Mouse (Mus musculus) frontal cortex, adult (tissue): ENCODE results near the gene Pcx.

ENCODE experiments used
- ATAC-seq: cut with Nextera tagmentation; 2 replicates; pipeline ENCODE4 v1.9.2; 2017; ENCODE audit warnings: mild to moderate bottlenecking, moderate library complexity, mixed read lengths; ENCODE audit not compliant: low TSS enrichment

Pcx gene

DNA sequence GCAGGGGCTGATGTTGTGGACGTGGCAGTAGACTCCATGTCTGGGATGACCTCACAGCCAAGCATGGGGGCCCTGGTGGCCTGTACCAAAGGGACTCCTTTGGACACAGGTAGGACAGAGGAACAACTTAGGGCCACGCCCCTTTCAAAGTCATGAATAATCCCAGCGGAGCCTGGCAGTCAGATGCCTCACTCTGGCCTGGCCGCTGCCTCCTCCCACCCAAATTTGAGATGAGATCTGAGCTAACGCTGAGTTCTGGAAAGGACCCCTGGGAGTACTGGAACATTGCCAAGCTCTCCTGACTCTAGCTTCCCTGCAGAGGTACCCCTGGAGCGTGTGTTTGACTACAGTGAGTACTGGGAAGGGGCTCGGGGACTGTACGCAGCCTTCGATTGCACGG, 109.2 kb downstream of the Pcx start:
- ATAC-seq = no peak

DNA sequence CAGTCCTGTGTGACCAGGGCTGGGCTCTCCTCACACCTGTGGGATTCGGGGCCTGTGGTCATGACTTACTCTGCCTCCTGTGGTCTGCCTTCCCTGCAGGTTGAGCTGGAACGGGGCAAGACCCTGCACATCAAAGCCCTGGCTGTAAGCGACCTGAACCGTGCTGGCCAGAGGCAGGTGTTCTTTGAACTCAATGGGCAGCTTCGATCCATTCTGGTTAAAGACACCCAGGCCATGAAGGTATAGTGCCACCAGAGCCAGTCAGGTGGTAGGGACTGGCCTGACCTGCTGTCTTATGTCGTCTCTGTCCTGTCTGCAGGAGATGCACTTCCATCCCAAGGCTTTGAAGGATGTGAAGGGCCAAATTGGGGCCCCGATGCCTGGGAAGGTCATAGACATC, 110.4 kb downstream of the Pcx start:
- ATAC-seq = no peak

DNA sequence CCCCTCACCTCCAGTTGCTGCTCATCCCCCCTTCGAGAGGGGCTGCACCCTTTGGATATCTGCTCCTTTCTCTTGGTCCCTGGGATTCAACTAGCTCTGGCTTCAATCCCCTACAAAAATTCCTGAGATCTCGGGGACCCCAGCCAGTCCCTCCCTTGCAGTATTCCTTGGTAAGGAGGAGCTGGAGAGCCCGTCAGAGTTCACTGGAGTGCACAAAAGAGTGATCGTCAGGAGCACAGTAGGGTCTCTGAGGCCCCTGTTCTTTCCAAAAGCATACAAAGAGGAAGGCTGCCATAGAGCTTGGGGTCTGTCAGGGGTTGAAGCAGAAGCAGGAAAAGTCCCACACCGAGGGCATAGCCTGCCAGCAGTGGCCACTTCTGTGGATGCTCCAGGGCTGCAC, 112.5 kb downstream of the Pcx start:
- no peak for ATAC-seq

DNA sequence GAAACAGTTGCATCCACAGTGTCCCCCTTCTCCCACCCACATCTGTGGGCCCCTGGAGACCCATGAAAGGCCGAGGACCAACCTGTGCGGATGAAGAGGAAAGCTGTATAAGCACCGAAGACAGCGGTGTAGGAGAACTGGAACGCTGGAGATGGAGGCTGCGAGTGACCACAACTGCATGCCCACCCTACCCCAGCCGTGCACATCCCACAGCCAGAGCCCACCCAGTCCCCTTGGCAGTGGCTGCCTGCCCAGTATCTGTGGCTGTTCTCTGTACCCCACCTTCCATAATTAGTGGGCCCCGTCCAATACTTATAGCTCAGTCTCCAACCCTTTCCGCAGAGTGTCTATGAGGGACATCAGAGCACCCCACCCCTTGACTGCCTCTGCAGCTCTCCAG, 113.1 kb downstream of the Pcx start:
- ATAC-seq = no peak

DNA sequence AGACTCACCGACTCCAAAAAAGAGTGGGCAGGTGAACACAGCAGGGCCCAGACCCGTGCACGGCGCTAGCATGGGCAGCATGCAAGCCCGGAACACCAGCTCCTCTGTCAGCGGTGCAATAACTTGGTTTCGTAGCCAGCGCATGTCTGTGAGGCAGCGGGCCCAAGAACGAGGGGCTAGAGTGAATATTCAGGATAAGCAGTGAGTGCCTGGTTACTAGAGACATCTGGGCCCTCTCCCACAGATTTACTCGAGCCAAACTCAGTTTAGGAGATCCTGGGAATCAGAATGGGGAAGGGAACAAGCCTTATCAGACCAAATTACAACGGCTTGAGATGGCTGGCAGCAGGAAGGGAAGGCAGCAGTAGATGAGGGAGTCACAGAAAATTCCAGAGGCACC, 113.7 kb downstream of the Pcx start:
- no peak for ATAC-seq

DNA sequence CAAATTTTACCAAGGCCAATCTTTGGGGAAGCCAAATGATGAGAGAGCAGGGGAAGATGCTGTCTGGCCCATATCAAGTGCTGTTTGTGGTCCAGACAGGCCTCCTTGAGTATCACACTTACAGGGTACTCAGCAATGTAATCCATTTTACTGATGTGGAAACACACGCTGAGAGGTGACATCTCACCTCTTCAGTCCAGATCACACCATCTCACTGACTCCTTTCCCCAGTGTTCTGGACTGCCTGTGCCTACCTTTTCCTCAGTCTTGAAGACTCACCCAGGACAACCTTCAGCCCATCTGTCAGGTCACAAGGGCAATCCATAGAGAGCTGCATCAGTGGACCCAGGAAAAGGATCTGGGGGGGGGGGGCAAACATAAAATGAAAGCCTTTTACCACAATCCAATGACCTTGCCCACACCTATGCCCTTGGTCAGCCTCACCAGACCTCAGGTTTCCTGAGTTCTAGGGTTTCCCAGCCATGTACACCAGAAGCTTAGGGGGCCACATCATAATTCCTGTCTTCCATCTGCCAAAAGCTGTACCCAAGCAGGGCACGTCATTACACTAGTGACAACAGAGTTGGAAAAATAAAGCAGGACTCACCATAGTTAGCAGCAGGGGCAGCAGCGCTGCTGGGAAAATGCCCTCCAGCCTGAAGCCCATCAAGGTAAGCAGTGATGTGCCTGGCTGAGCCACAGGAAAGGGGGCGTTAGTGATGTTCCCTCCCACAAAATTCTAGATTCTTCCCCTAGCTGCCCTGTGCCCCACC, 114.3 kb downstream of the Pcx start:
- peak; percentile 4; the same call in 1 of the 2 replicates for ATAC-seq

DNA sequence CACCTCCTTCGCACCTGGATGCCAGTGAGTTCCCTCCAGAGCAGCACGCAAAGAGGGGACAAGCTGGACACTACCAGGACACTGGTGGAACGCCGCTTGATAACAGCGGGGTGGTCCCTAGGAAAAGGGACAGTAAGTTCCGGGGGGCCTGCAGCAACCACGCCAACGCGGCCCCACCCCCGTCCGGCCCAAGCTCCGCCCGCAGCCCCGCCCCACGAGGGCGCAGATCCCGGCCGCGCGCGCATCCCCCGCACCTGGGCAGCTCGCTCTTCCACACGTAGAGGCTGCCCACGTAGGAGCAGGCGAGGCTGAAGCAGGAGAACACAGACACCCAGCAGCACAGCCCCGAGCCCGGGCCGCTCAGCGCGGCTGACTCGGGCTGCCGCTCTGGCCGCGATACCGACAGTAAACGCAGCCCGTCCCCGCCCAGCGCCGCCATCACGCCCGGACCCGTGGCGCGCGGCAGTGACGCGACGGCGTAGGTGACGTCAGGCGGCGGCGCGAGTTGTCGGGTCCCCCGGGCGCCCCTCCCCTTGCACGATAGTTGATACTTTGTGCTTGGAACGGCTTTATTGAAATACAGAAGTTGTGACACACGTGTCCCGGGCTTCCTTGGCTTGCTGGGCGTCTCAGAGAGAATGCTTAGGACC, 115.0 kb downstream of the Pcx start, which contains the start of gene Rce1:
Rce1 (minus strand) TSS at position 463 of the 650 bp plus-strand sequence.
- ATAC-seq = peak; percentile 69

DNA sequence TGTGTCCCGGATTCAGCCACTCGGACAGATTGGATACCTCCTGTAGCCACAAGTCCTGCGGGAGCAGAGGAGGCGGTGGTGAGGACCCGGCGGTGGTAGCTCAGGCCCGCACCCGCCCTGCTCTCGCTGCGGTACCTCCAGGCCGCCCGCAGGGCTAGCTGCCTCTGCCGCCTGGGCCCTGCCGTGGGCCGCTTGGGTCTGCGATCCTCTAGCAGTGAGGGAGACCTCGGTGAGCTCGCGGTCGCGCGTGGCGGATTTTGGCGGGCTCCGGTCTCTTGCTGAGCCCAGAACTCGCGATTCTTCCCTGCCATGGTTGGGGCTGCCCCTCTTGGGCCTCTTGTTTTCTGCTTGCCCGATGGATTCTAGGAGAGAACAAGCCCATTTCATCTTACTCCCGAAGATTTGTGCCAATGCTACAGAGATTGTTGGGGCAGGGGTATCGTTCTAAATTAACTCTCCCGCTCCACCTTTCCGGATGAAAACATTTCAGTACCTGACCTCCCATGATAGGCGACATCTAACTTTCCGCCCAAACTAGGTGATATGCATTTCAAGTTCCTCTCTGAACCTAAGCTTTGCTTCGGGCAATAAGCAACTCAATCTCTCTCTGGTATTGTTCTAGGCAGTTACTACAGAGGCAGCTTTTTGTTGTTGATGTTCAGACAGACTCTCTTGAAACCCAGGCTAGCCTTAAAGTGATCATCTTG, 115.7 kb downstream of the Pcx start:
- peak; percentile 28; the same call in 1 of the 2 replicates for ATAC-seq

DNA sequence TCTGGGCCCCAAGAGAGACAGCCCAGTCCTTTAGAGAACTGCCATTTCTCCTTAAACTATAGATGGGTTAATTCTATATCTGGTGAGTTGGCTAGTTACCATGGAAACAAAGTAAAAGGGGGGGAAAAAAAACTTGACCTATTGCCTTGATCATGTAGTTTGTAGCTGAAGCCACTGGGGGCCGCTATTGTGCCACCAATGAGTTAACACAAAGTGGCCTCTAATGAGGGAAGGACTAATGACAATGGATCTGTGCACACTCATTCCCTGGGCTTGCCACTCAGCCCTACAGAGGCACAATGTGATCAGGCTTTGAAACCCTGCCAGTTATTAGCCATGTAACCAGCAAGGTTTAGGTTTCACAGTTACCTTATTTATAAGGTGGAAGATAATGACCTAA, 118.5 kb downstream of the Pcx start:
- ATAC-seq = no peak

DNA sequence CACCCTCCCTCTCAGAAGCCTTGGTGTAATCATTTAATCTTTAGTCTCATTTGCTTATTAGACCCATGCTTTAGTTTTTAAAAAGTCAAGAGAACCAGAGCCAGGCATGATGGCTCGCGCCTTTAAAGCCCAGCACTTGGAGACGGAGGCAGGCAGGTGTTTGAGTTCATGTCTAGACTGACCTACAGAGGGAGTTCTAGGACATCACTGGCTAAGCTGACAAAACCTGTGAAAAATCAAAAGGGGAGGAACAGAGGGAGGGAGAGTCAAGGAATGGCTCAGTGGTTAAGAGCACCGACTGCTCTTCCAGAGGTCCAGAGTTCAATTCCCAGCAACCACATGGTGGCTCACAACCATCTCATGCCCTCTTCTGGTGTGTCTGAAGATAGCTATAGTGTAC, 125.7 kb downstream of the Pcx start:
- no peak for ATAC-seq

DNA sequence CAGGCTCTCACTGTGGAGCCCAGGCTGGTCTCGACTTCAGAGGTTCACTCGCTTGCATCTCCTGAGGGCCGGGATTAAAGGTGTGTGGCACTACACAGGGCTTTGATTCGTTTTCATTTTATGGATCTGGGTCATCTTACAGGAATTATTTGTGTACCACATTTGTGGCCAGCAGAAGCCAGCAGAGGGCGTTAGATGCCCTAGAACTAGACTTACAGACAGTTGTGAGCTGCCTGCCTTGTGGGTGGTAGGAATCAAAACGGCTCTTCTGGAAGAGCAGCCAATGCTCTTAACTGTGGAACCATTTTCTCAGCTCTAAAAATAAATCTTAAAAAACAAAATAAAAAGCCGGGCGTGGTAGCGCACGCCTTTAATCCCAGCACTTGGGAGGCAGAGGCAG, 134.0 kb downstream of the Pcx start:
- peak; percentile 80 for ATAC-seq

DNA sequence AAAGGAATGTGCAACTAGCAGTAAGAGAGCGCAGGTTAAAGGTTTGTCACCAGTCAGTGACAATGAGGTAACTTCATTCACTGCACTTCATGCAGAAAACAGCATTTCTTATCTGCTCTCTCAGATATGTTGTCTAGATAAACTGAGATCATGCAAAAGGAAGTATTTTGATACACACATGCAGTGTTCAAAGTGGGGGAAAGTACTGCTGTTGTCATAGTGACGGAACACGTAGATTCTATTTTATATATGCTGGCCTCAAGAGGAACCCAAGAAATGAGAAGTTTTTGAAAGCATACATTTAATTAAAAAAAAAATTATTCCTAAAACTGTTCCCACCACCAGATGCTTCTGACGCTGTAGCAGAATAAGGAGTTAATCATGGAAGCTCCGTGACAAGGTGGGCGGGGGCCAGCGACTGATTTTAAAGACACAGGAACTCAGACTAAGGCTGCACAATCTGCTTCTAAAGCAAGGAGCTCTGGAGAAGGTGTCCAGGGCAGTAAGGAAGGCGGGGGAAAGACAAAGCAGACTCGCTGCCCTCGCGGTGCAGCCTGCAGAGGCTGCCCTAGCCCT, 136.7 kb downstream of the Pcx start:
- peak; percentile 60; the same call in 1 of the 2 replicates for ATAC-seq

DNA sequence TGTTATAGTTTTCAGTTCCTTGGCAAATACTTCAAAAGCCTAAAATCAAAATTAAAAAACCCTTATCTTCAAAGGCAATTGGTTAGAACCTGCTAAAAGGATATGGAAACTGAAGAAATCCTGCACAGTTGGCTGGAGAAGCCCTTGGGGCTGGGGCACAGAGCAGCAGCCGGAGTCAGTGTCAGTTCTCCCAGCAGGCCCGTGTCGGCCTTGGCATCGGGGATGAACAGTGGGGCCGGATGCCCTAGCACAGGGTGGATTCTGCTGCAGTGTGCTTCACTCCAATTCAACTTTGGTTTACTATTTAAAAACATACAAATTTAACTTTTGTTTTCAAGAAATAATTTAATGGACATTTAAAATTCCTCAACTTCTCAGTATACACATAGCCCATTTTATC, 147.9 kb downstream of the Pcx start:
- no peak for ATAC-seq

DNA sequence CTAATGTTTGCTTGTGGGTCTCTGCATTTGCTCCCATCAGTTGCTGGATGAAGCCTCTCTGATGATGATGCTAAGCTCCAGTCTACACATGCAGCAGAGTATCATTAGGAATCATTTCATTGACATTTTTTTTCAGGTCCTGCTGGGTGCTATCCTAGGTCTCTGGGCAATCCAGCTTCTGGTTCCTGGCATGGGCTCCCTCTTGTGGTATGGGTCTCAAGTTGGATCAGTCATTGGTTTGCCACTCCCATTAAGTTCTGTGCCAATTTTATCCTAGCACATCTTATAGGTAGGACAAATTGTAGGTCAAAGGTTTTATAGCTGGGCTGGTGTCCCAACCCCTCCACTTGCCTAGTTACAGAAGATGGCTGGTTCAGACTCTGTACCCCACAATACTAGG, 156.5 kb downstream of the Pcx start:
- no peak for ATAC-seq

DNA sequence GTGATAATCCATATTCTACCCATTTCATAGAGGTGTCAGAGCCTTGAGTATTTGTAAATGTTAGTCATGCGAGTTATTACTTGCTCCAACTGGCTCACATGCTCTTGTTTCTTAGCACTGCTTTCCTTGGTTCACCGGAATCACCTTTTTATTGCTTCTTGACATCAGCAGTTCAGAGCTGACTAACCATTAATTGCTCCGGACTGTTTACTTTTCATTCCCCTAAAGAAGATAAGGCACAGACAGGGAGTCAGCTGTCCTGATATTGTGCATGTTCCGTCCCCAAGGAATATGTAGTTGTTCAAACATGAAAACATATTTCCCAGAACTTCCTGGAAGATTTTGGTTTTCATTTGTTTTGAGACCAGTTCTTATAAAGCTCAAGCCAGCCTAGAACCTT, 160.5 kb downstream of the Pcx start:
- ATAC-seq = no peak
